Comparison of ENCODE assay signal across 16 mouse cellular contexts in genomic region chr6:43853461-43853860, GRCm38 (mm10).
"Had no signal": no experiment of that assay in that cellular context is flagged by ENCODE, and none has a peak within 500 bp of the region (broad histone marks: within the 10 kb centered on the region; RNA-seq: fewer than 3 reads in every experiment).

No protein-coding gene starts in this region.

- H3K4me3 ChIP-seq: neural tube, embryonic 13.5 days; neural tube, embryonic 15.5 days; stomach, embryonic 15.5 days had no signal

- H3K27me3 ChIP-seq: neural tube, embryonic 13.5 days; neural tube, embryonic 15.5 days; stomach, embryonic 15.5 days had no signal

- H3K4me2 ChIP-seq: neural tube, embryonic 13.5 days; neural tube, embryonic 15.5 days; stomach, embryonic 15.5 days had no signal

- H3K9me3 ChIP-seq: neural tube, embryonic 13.5 days; neural tube, embryonic 15.5 days; stomach, embryonic 15.5 days had no signal

- H3K27ac ChIP-seq: neural tube, embryonic 13.5 days; neural tube, embryonic 15.5 days; stomach, embryonic 15.5 days; stomach, postnatal 0 days had no signal

- DNase-seq: retina, postnatal 1 day; right cerebral cortex, adult 18-20 months; right cerebral cortex, postnatal 14 days; right cerebral cortex, postnatal 25 days; right cerebral cortex, postnatal 4 days; spleen, adult 18-20 months; thymus, adult 18-20 months; thymus, adult 2 months; thymus, postnatal 14 days; thymus, postnatal 25 days; thymus, postnatal 36 days; thymus, postnatal 4 days had no signal

- H3K36me3 ChIP-seq: neural tube, embryonic 13.5 days; neural tube, embryonic 15.5 days; stomach, embryonic 15.5 days had no signal

- H3K4me1 ChIP-seq: neural tube, embryonic 13.5 days; neural tube, embryonic 15.5 days; stomach, embryonic 15.5 days had no signal

- H3K9ac ChIP-seq: neural tube, embryonic 13.5 days; neural tube, embryonic 15.5 days; stomach, embryonic 15.5 days had no signal
